Mouse (Mus musculus) ovary, postnatal 14 days (tissue): Measurements from ENCODE around the gene Wdr46.
"Not testable (repeated sequence)": the region's sequence is repeated elsewhere in the genome, so short reads cannot be mapped to it uniquely, and the experiment has no call there.

Source experiments
- DNase-seq: peaks from one replicate; pipeline ENCODE4 v3.0.0; 2022; ENCODE audit warnings: low spot score

The Wdr46 gene

GRCm38 (mm10) chr17:33929371-33930279 is 10.8 kb upstream of the Wdr46 start, which contains the start of gene Rgl2:
TSS of gene Rgl2 (plus strand) at chr17:33929543.
- peak; percentile 95 for DNase-seq

GRCm38 (mm10) chr17:33930280-33931158 is 9.9 kb upstream of the Wdr46 start:
- peak; percentile 46 for DNase-seq

- no peak for DNase-seq
Measured at GRCm38 (mm10) chr17:33931159-33931866, 9.1 kb upstream of the Wdr46 start.

GRCm38 (mm10) chr17:33931947-33932346 is 8.5 kb upstream of the Wdr46 start:
- DNase-seq, result no peak

- DNase-seq, result no peak
Measured at GRCm38 (mm10) chr17:33932448-33932847, 8.0 kb upstream of the Wdr46 start.

- DNase-seq, result no peak
Measured at GRCm38 (mm10) chr17:33932970-33933369, 7.5 kb upstream of the Wdr46 start.

GRCm38 (mm10) chr17:33935422-33936055 is 4.9 kb upstream of the Wdr46 start:
- no peak for DNase-seq

GRCm38 (mm10) chr17:33936993-33937392 is 3.5 kb upstream of the Wdr46 start:
- DNase-seq, result no peak

GRCm38 (mm10) chr17:33938783-33939182 is 1.7 kb upstream of the Wdr46 start:
- DNase-seq, result no peak

GRCm38 (mm10) chr17:33940981-33941380 is 521 bp downstream of the Wdr46 start:
- DNase-seq, result no peak

- no peak for DNase-seq
Measured at GRCm38 (mm10) chr17:33941381-33941780, 921 bp downstream of the Wdr46 start.

GRCm38 (mm10) chr17:33943454-33943853 is 3.0 kb downstream of the Wdr46 start:
- DNase-seq, result no peak

- no peak for DNase-seq
Measured at GRCm38 (mm10) chr17:33947430-33948089, 7.1 kb downstream of the Wdr46 start.

- DNase-seq, result no peak
Measured at GRCm38 (mm10) chr17:33948090-33948904, 7.8 kb downstream of the Wdr46 start.

- no peak for DNase-seq
Measured at GRCm38 (mm10) chr17:33948905-33949537, 8.6 kb downstream of the Wdr46 start.

GRCm38 (mm10) chr17:33950131-33950625 is 9.7 kb downstream of the Wdr46 start:
- no peak for DNase-seq

GRCm38 (mm10) chr17:33951021-33951946 is 10.8 kb downstream of the Wdr46 start, which contains the start of gene B3galt4:
TSS of gene B3galt4 (minus strand) at chr17:33951488.
- DNase-seq, result peak; percentile 69

GRCm38 (mm10) chr17:33952015-33952414 is 11.6 kb downstream of the Wdr46 start:
- not testable (repeated sequence) for DNase-seq
